14 mouse cellular contexts compared by ENCODE assay signal in genomic region chr2:91139764-91140163, GRCm38 (mm10). TPM values are rescaled to one million over a fixed set of nuclear protein-coding genes. Genes with fewer than 3 reads are reported as not detected.
"Had no signal": no experiment of that assay in that cellular context is flagged by ENCODE, and none has a peak within 500 bp of the region (broad histone marks: within the 10 kb centered on the region; RNA-seq: fewer than 3 reads in every experiment).

No protein-coding gene starts in this region.

- DNase-seq: kidney, adult 9 months; kidney, postnatal 14 days; kidney, postnatal 4 days; layer of hippocampus, adult 9-11 months; liver, embryonic 13.5 days; lung, adult 2 months; lung, postnatal 14 days; lung, postnatal 4 days; retina, postnatal 1 day; right cerebral cortex, postnatal 25 days; spleen, adult 18-20 months; thymus, postnatal 25 days had no signal

RNA-seq across cellular contexts. Expression of gene Mybpc3, which starts 21.8 kb away (rescaled TPM):
- total RNA-seq: liver, adult 2 months; megakaryocyte progenitor cell, adult 5-6 weeks had no signal
